Mouse (Mus musculus) brain, embryonic 14.5 days (tissue): Measurements from ENCODE around the gene Olfr1389. TPM values are rescaled to one million over a fixed set of nuclear protein-coding genes. Genes with fewer than 3 reads are reported as not detected.
"Not testable (repeated sequence)": the region's sequence is repeated elsewhere in the genome, so short reads cannot be mapped to it uniquely, and the experiment has no call there.

Source experiments
- DNase-seq: peaks from one replicate; pipeline ENCODE4 v3.0.0-alpha.2; 2011; ENCODE audit warnings: low read depth
- CTCF ChIP-seq: fragments of 200-500 bp; IDR thresholded peaks from 2 replicates; pipeline ENCODE4 v1.5.1; 2012; ENCODE audit warnings: inconsistent platforms, mild to moderate bottlenecking, moderate library complexity, borderline replicate concordance; ENCODE audit not compliant: insufficient read depth, insufficient read length; ENCODE audit errors: extremely low read depth
- POLR2A ChIP-seq: fragments of 200-500 bp; IDR thresholded peaks from 2 replicates; pipeline ENCODE4 v1.6.1; 2012; ENCODE audit warnings: mild to moderate bottlenecking, inconsistent platforms, borderline replicate concordance; ENCODE audit not compliant: poor library complexity, insufficient read depth, insufficient read length, severe bottlenecking; ENCODE audit errors: extremely low read depth
- polyA plus RNA-seq: library from polyadenylated mRNA; depleted of rRNA; stranded (reverse); fragments of >200 nt; gene quantifications from 2 replicates; pipeline ENCODE4 v1.2.3, GENCODE M21; 2012; rRNA removed

Olfr1389 gene
- not detected in 2 replicates for polyA plus RNA-seq

GRCm38 (mm10) chr11:49422767-49423166, at the start of gene Olfr1389:
Olfr1389 (plus strand) TSS chr11:49423067.
- DNase-seq = no peak

GRCm38 (mm10) chr11:49383133-49383532, 39.7 kb upstream of the Olfr1389 start:
- DNase-seq = no peak
- TF ChIP-seq CTCF (no peak), POLR2A (no peak)

More at GRCm38 (mm10) chr11:49422767-49423166, at the start of gene Olfr1389:
- TF ChIP-seq POLR2A = no peak
- no peak for TF ChIP-seq CTCF

- DNase-seq = not testable (repeated sequence)
Observed at GRCm38 (mm10) chr11:49386118-49386517, 36.7 kb upstream of the Olfr1389 start.

- DNase-seq = not testable (repeated sequence)
Observed at GRCm38 (mm10) chr11:49392707-49393106, 30.2 kb upstream of the Olfr1389 start.

- DNase-seq = no peak
- TF ChIP-seq CTCF (no peak), POLR2A (no peak)
Observed at GRCm38 (mm10) chr11:49406784-49407183, 16.1 kb upstream of the Olfr1389 start.

- DNase-seq = peak; percentile 37
Observed at GRCm38 (mm10) chr11:49410540-49410939, 12.3 kb upstream of the Olfr1389 start.

GRCm38 (mm10) chr11:49425257-49425927, 2.5 kb downstream of the Olfr1389 start:
- TF ChIP-seq POLR2A (no peak), CTCF (no peak)
- DNase-seq = no peak

More at GRCm38 (mm10) chr11:49410540-49410939, 12.3 kb upstream of the Olfr1389 start:
- peak; percentile 13; the same call in 1 of the 2 replicates for TF ChIP-seq CTCF
- TF ChIP-seq POLR2A = no peak

GRCm38 (mm10) chr11:49429641-49430040, 6.8 kb downstream of the Olfr1389 start:
- DNase-seq = peak; percentile 23
- TF ChIP-seq POLR2A (no peak), CTCF (no peak)

- DNase-seq = peak; percentile 1
- no peak for TF ChIP-seq CTCF
- no peak for TF ChIP-seq POLR2A
Observed at GRCm38 (mm10) chr11:49436411-49436810, 13.5 kb downstream of the Olfr1389 start, which contains the start of gene Olfr1388. Olfr1388 (plus strand) TSS chr11:49436624.

GRCm38 (mm10) chr11:49455043-49455442, 32.2 kb downstream of the Olfr1389 start, which contains the start of gene Olfr1387:
Olfr1387 (plus strand) TSS chr11:49455343.
- no peak for DNase-seq
- TF ChIP-seq POLR2A = no peak
- TF ChIP-seq CTCF = no peak

- not testable (repeated sequence) for DNase-seq
Observed at GRCm38 (mm10) chr11:49464746-49465145, 41.9 kb downstream of the Olfr1389 start, which contains the start of gene Olfr1386. Olfr1386 (plus strand) TSS chr11:49465046.

Other genes with a start within 250 kb of the Olfr1389 start
- gene Btnl9, start 235.9 kb upstream of the Olfr1389 start, polyA plus RNA-seq = 0.06 and 0.16 TPM in 2 replicates
- gene Zfp62, start 219.8 kb upstream of the Olfr1389 start, polyA plus RNA-seq = 23.8 and 34.9 TPM in 2 replicates
- gene Mgat1, start 178.9 kb upstream of the Olfr1389 start, polyA plus RNA-seq = 60.6 and 65.9 TPM in 2 replicates
- 0.19 and 0.26 TPM in 2 replicates for gene Olfr1393, start 144.8 kb upstream of the Olfr1389 start, polyA plus RNA-seq
- gene Olfr1392, start 137.8 kb upstream of the Olfr1389 start, polyA plus RNA-seq = 0.26 and 0.29 TPM in 2 replicates
- not detected in 2 replicates for gene Olfr10, start 118.3 kb upstream of the Olfr1389 start, polyA plus RNA-seq
- not detected in 2 replicates for gene Olfr1391, start 100.3 kb upstream of the Olfr1389 start, polyA plus RNA-seq
- not detected in 2 replicates for gene Olfr1390, start 87.9 kb upstream of the Olfr1389 start, polyA plus RNA-seq
- 0.16 and 0.25 TPM in 2 replicates for gene Olfr1388, start 13.6 kb downstream of the Olfr1389 start, polyA plus RNA-seq
- gene Olfr1387, start 32.3 kb downstream of the Olfr1389 start, polyA plus RNA-seq = not detected in 2 replicates
- not detected in 2 replicates for gene Olfr1386, start 42.0 kb downstream of the Olfr1389 start, polyA plus RNA-seq
- not detected in 2 replicates for gene Olfr1385, start 66.0 kb downstream of the Olfr1389 start, polyA plus RNA-seq
- gene Olfr1384, start 83.7 kb downstream of the Olfr1389 start, polyA plus RNA-seq = not detected in 2 replicates
- gene Olfr1383, start 96.6 kb downstream of the Olfr1389 start, polyA plus RNA-seq = not detected in 2 replicates
- not detected in 2 replicates for gene Olfr1382, start 105.2 kb downstream of the Olfr1389 start, polyA plus RNA-seq
- gene Olfr1381, start 120.4 kb downstream of the Olfr1389 start, polyA plus RNA-seq = not detected in 2 replicates
- not detected in 2 replicates for gene Olfr1380, start 133.8 kb downstream of the Olfr1389 start, polyA plus RNA-seq
- gene Flt4, start 186.2 kb downstream of the Olfr1389 start, polyA plus RNA-seq = 2.3 and 3.7 TPM in 2 replicates
- gene Scgb3a1, start 240.5 kb downstream of the Olfr1389 start, polyA plus RNA-seq = not detected in 2 replicates